ENCODE assay signal across 7 mouse cellular contexts in the genomic region with DNA sequence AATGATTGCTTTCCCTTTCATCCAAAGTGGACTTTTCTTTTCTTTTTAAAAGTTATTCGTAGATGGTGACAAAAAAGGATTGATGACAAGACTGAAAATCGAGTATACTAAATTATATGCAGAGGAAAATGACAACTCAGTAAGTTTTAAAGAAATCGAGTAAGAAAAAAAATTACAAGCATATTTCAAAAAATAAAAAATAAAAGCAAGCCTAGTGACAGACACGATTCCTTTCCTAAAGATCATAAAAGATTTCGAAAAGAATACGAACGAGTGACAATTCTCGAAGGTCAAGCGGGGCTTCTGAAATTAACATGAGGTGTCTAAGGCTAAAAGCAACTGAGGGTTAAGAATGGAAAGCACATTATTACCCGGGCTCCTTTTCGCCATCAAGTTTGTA. TPM values are rescaled to one million over a fixed set of nuclear protein-coding genes. Genes with fewer than 3 reads are reported as not detected.
DNase-seq lines count a peak whose midpoint lies in the region; ATAC-seq lines count a peak whose summit lies in the region.

No protein-coding gene starts in this region.

- WGBS in forebrain, embryonic 11.5 days = 2% methylated on average over 11 of the region's 11 CpGs
- under 1% methylated on average over 11 of the region's 11 CpGs for WGBS in limb, embryonic 13.5 days
- 2% methylated on average over 11 of the region's 11 CpGs for WGBS in stomach, embryonic 14.5 days

- H3K27me3 ChIP-seq in megakaryocyte, embryonic 14.5 days (replicated peaks) = no peaks in the 10 kb centered on the region
- no peaks in the 10 kb centered on the region for H3K27me3 ChIP-seq in forebrain, embryonic 11.5 days (ENCODE audit: control insufficient read depth, insufficient read depth, low read length)
- H3K27me3 ChIP-seq in limb, embryonic 13.5 days = no peaks in the 10 kb centered on the region
- no peaks in the 10 kb centered on the region for H3K27me3 ChIP-seq in stomach, embryonic 14.5 days (ENCODE audit: control insufficient read depth, insufficient read depth, low read length)

- H3K9ac ChIP-seq in forebrain, embryonic 11.5 days (ENCODE audit: low read length) = peak overlapping the region; percentile 92
- H3K9ac ChIP-seq in limb, embryonic 13.5 days = peak overlapping the region; percentile 94
- H3K9ac ChIP-seq in stomach, embryonic 14.5 days (replicated peaks; ENCODE audit: low read depth, low read length) = peak overlapping the region; percentile 87

- H3K4me2 ChIP-seq in forebrain, embryonic 11.5 days (ENCODE audit: low read depth, low read length, severe bottlenecking) = peak overlapping the region; percentile 81
- H3K4me2 ChIP-seq in limb, embryonic 13.5 days (replicated peaks) = peak overlapping the region; percentile 76
- H3K4me2 ChIP-seq in stomach, embryonic 14.5 days (replicated peaks; ENCODE audit: low read depth, low read length) = peak overlapping the region; percentile 84

- peaks cover 7% of the 10 kb centered on the region for H3K36me3 ChIP-seq in megakaryocyte, embryonic 14.5 days (replicated peaks; ENCODE audit: low read length)
- no peaks in the 10 kb centered on the region for H3K36me3 ChIP-seq in forebrain, embryonic 11.5 days (ENCODE audit: control insufficient read depth, insufficient read depth, low read length)
- H3K36me3 ChIP-seq in limb, embryonic 13.5 days = no peaks in the 10 kb centered on the region
- H3K36me3 ChIP-seq in stomach, embryonic 14.5 days (ENCODE audit: control insufficient read depth, insufficient read depth, low read length) = no peaks in the 10 kb centered on the region

- peak overlapping the region; percentile 85; the same call in 1 of the 2 replicates for H3K27ac ChIP-seq in forebrain, embryonic 11.5 days (ENCODE audit: low read depth, low read length)
- H3K27ac ChIP-seq in limb, embryonic 13.5 days = peak overlapping the region; percentile 92; the same call in 1 of the 2 replicates
- H3K27ac ChIP-seq in stomach, embryonic 14.5 days (ENCODE audit: low read length) = peak overlapping the region; percentile 92; the same call in 1 of the 2 replicates

- H3K4me1 ChIP-seq in megakaryocyte, embryonic 14.5 days = peaks cover 42% of the 10 kb centered on the region
- H3K4me1 ChIP-seq in forebrain, embryonic 11.5 days (replicated peaks; ENCODE audit: control insufficient read depth, insufficient read depth, low read length) = no peaks in the 10 kb centered on the region; the same call in 1 of the 2 replicates
- H3K4me1 ChIP-seq in limb, embryonic 13.5 days = peaks cover 9% of the 10 kb centered on the region
- H3K4me1 ChIP-seq in stomach, embryonic 14.5 days (ENCODE audit: control insufficient read depth, insufficient read depth, low read length) = 0 out of 2 replicates have a peak, but pooled peaks cover 4% of the 10 kb centered on the region

- no peaks in the 10 kb centered on the region for H3K9me3 ChIP-seq in megakaryocyte, embryonic 14.5 days
- H3K9me3 ChIP-seq in forebrain, embryonic 11.5 days (ENCODE audit: control insufficient read depth, low read length) = no peaks in the 10 kb centered on the region
- H3K9me3 ChIP-seq in limb, embryonic 13.5 days = no peaks in the 10 kb centered on the region
- H3K9me3 ChIP-seq in stomach, embryonic 14.5 days (ENCODE audit: control insufficient read depth, low read depth, low read length) = no peaks in the 10 kb centered on the region

- peak overlapping the region; percentile 99 for H3K4me3 ChIP-seq in megakaryocyte, embryonic 14.5 days (replicated peaks)
- H3K4me3 ChIP-seq in forebrain, embryonic 11.5 days (ENCODE audit: low read depth, low read length) = peak overlapping the region; percentile 95
- peak overlapping the region; percentile 99 for H3K4me3 ChIP-seq in limb, embryonic 13.5 days
- H3K4me3 ChIP-seq in stomach, embryonic 14.5 days (ENCODE audit: low read depth, low read length) = peak overlapping the region; percentile 100

- no peak for ATAC-seq in megakaryocyte, adult 5-6 weeks (ENCODE audit: poor library complexity, severe bottlenecking)
- ATAC-seq in forebrain, embryonic 11.5 days (replicated peaks; ENCODE audit: low FRiP score) = no peak
- ATAC-seq in limb, embryonic 13.5 days (ENCODE audit: low FRiP score, low read depth) = no peak
- no peak for ATAC-seq in stomach, embryonic 14.5 days (ENCODE audit: insufficient number of reproducible peaks, insufficient read depth, low FRiP score, low read depth)
- ATAC-seq in frontal cortex, adult (ENCODE audit: low TSS enrichment) = no peak

- DNase-seq in forebrain, embryonic 11.5 days (ENCODE audit: low spot score) = no peak
- no peak for DNase-seq in adrenal gland, adult 18-20 months (ENCODE audit: low spot score in 2 of 2)

RNA-seq across cellular contexts. Expression of a gene that starts 1.0 kb away (rescaled TPM):
- 188 and 232 TPM in 2 replicates for polyA plus RNA-seq in megakaryocyte, embryonic 14.5 days (2012; ENCODE audit: insufficient read depth, low replicate concordance)
- total RNA-seq in megakaryocyte, adult 5-6 weeks (2015) = 54.8 and 69.0 TPM in 2 replicates
- total RNA-seq in megakaryocyte, adult 5-6 weeks (2017) = 107 and 121 TPM in 2 replicates
- 177 and 193 TPM in 2 replicates for polyA plus RNA-seq in forebrain, embryonic 11.5 days (2014; fragmentation: Nextera tagmentation; extraction: Ambion mirVana)
- polyA plus RNA-seq in limb, embryonic 13.5 days (2015; fragmentation: Nextera tagmentation; extraction: Ambion mirVana) = 131 and 133 TPM in 2 replicates
- polyA plus RNA-seq in stomach, embryonic 14.5 days (2014; fragmentation: Nextera tagmentation; extraction: Ambion mirVana) = 108 and 112 TPM in 2 replicates
- total RNA-seq in adrenal gland, adult 18-20 months (2021) = 100 to 1,000 TPM; 110 to 129 TPM

RNA-seq across cellular contexts. Expression of a gene that starts 17.4 kb away (rescaled TPM):
- polyA plus RNA-seq in megakaryocyte, embryonic 14.5 days (2012; ENCODE audit: insufficient read depth, low replicate concordance) = 34.2 and 67.1 TPM in 2 replicates
- 8.9 and 10.1 TPM in 2 replicates for total RNA-seq in megakaryocyte, adult 5-6 weeks (2015)
- 7.2 and 8.1 TPM in 2 replicates for total RNA-seq in megakaryocyte, adult 5-6 weeks (2017)
- polyA plus RNA-seq in forebrain, embryonic 11.5 days (2014; fragmentation: Nextera tagmentation; extraction: Ambion mirVana) = 10.0 TPM in 2 replicates
- polyA plus RNA-seq in limb, embryonic 13.5 days (2015; fragmentation: Nextera tagmentation; extraction: Ambion mirVana) = 10.9 and 11.0 TPM in 2 replicates
- 5.1 and 5.6 TPM in 2 replicates for polyA plus RNA-seq in stomach, embryonic 14.5 days (2014; fragmentation: Nextera tagmentation; extraction: Ambion mirVana)
- 10 to 100 TPM; 25.9 to 29.2 TPM for total RNA-seq in adrenal gland, adult 18-20 months (2021)

RNA-seq across cellular contexts. Expression of a gene that starts 21.2 kb away (rescaled TPM):
- polyA plus RNA-seq in megakaryocyte, embryonic 14.5 days (2012; ENCODE audit: insufficient read depth, low replicate concordance) = 25.6 and 48.2 TPM in 2 replicates
- 57.2 and 64.1 TPM in 2 replicates for total RNA-seq in megakaryocyte, adult 5-6 weeks (2015)
- 112 and 114 TPM in 2 replicates for total RNA-seq in megakaryocyte, adult 5-6 weeks (2017)
- 145 and 155 TPM in 2 replicates for polyA plus RNA-seq in forebrain, embryonic 11.5 days (2014; fragmentation: Nextera tagmentation; extraction: Ambion mirVana)
- 165 and 166 TPM in 2 replicates for polyA plus RNA-seq in limb, embryonic 13.5 days (2015; fragmentation: Nextera tagmentation; extraction: Ambion mirVana)
- 168 and 169 TPM in 2 replicates for polyA plus RNA-seq in stomach, embryonic 14.5 days (2014; fragmentation: Nextera tagmentation; extraction: Ambion mirVana)
- 10 to 100 TPM; 66.7 to 89.4 TPM for total RNA-seq in adrenal gland, adult 18-20 months (2021)

RNA-seq across cellular contexts. Expression of a gene that starts 21.6 kb away (rescaled TPM):
- not detected in 2 replicates for polyA plus RNA-seq in megakaryocyte, embryonic 14.5 days (2012; ENCODE audit: insufficient read depth, low replicate concordance)
- not detected in 2 replicates for total RNA-seq in megakaryocyte, adult 5-6 weeks (2015)
- total RNA-seq in megakaryocyte, adult 5-6 weeks (2017) = not detected in 2 replicates
- polyA plus RNA-seq in forebrain, embryonic 11.5 days (2014; fragmentation: Nextera tagmentation; extraction: Ambion mirVana) = 0.92 TPM in 1 of 2 replicates, not detected in the other
- 0.38 and 0.48 TPM in 2 replicates for polyA plus RNA-seq in limb, embryonic 13.5 days (2015; fragmentation: Nextera tagmentation; extraction: Ambion mirVana)
- polyA plus RNA-seq in stomach, embryonic 14.5 days (2014; fragmentation: Nextera tagmentation; extraction: Ambion mirVana) = 0.51 and 1.0 TPM in 2 replicates
- total RNA-seq in adrenal gland, adult 18-20 months (2021) = under 1 TPM in 1 of 2 experiments, not detected in 1; 0.60 TPM

RNA-seq across cellular contexts. Expression of a gene that starts 26.2 kb away (rescaled TPM):
- 92.1 and 146 TPM in 2 replicates for polyA plus RNA-seq in megakaryocyte, embryonic 14.5 days (2012; ENCODE audit: insufficient read depth, low replicate concordance)
- 21.9 and 25.2 TPM in 2 replicates for total RNA-seq in megakaryocyte, adult 5-6 weeks (2015)
- total RNA-seq in megakaryocyte, adult 5-6 weeks (2017) = 21.3 and 31.5 TPM in 2 replicates
- polyA plus RNA-seq in forebrain, embryonic 11.5 days (2014; fragmentation: Nextera tagmentation; extraction: Ambion mirVana) = 68.8 and 83.8 TPM in 2 replicates
- 72.6 and 76.3 TPM in 2 replicates for polyA plus RNA-seq in limb, embryonic 13.5 days (2015; fragmentation: Nextera tagmentation; extraction: Ambion mirVana)
- 52.5 and 60.2 TPM in 2 replicates for polyA plus RNA-seq in stomach, embryonic 14.5 days (2014; fragmentation: Nextera tagmentation; extraction: Ambion mirVana)
- total RNA-seq in adrenal gland, adult 18-20 months (2021) = 10 to 100 TPM; 54.9 to 69.8 TPM
